Mouse (Mus musculus) liver, embryonic 14.5 days (tissue): ENCODE data around the gene Tle2. TPM values are rescaled to one million over a fixed set of nuclear protein-coding genes. Genes with fewer than 3 reads are reported as not detected.

Experiments used
- ATAC-seq: fragments of 200-750 bp; cut with Nextera tagmentation; 2 replicates; pipeline ENCODE4 v1.8.0; 2017; ENCODE audit warnings: moderate number of reproducible peaks, mild to moderate bottlenecking, moderate library complexity; ENCODE audit not compliant: insufficient read depth
- DNase-seq, 3 experiments: peaks; one replicate each; pipeline ENCODE4 v3.0.0-alpha.2; 2012 to 2013; ENCODE audit warnings: low read depth in 3 of 3, low spot score in 3 of 3
- H3K27ac ChIP-seq: fragments of 300-500 bp; sonication (generic); 2 replicates; pipeline ENCODE4 v1.5.1; 2014; ENCODE audit warnings: moderate library complexity, mild to moderate bottlenecking, control low read depth, inconsistent platforms
- H3K27me3 ChIP-seq: fragments of 300-500 bp; sonication (generic); 2 replicates; pipeline ENCODE4 v1.6.1; 2014; ENCODE audit warnings: mild to moderate bottlenecking, low read length, moderate library complexity; ENCODE audit not compliant: control insufficient read depth, insufficient read depth
- H3K36me3 ChIP-seq: fragments of 300-500 bp; sonication (generic); replicated peaks from 2 replicates; pipeline ENCODE4 v1.6.1; 2014; ENCODE audit warnings: low read depth; ENCODE audit not compliant: control insufficient read depth, insufficient read depth
- H3K4me1 ChIP-seq, 2 experiments: fragments of 200-500 bp in 1 of 2; fragments of 300-500 bp in 1 of 2; sonication (generic) in 1 of 2; replicated peaks; 2 replicates each; pipeline ENCODE4 v1.6.1; 2012 to 2014; ENCODE audit warnings: antibody characterized with exemption in 1 of 2, inconsistent platforms in 1 of 2, low read length in 1 of 2; ENCODE audit not compliant: control insufficient read depth in 2 of 2, insufficient read depth in 2 of 2
- H3K4me2 ChIP-seq: fragments of 300-500 bp; sonication (generic); 2 replicates; pipeline ENCODE4 v1.6.1; 2014; ENCODE audit warnings: low read depth, mild to moderate bottlenecking, control low read depth, moderate library complexity
- H3K4me3 ChIP-seq, 2 experiments: fragments of 200-500 bp in 1 of 2; fragments of 300-500 bp in 1 of 2; sonication (generic) in 1 of 2; 2 replicates each; pipeline ENCODE4 v1.5.1; 2012 to 2014; ENCODE audit warnings: low read depth in 2 of 2, low read length in 2 of 2, mild to moderate bottlenecking in 2 of 2, control low read depth in 1 of 2, inconsistent platforms in 1 of 2, moderate library complexity in 1 of 2; ENCODE audit not compliant: insufficient read depth in 1 of 2
- H3K9ac ChIP-seq: fragments of 300-500 bp; sonication (generic); replicated peaks from 2 replicates; pipeline ENCODE4 v1.6.1; 2014; ENCODE audit warnings: mild to moderate bottlenecking, control low read depth, moderate library complexity
- H3K9me3 ChIP-seq: fragments of 300-500 bp; sonication (generic); 2 replicates; pipeline ENCODE4 v1.6.1; 2016; ENCODE audit warnings: low read length, mixed read lengths; ENCODE audit not compliant: control insufficient read depth
- CTCF ChIP-seq: IDR thresholded peaks from 2 replicates; pipeline ENCODE4 v1.5.1; 2016; ENCODE audit warnings: antibody characterized with exemption, low read depth, control low read depth
- EP300 ChIP-seq: IDR thresholded peaks from 2 replicates; pipeline ENCODE4 v1.6.1; 2016; ENCODE audit warnings: antibody characterized with exemption, low read depth
- WGBS: fragments of 180-500 bp; shearing (Covaris S2); extraction: QIAGEN DNeasy Blood & Tissue Kit; methylation state at CpG from one replicate; pipeline ENCODE4 v1.1.7; 2014; ENCODE audit not compliant: insufficient replicate concordance; 5-methylcytosine and 5-hydroxymethylcytosine counted together
- polyA plus RNA-seq, 2 experiments: library from polyadenylated mRNA; depleted of rRNA in 1 of 2; stranded (reverse) in 1 of 2; unstranded in 1 of 2; fragments of >200 nt; fragmentation: Nextera tagmentation in 1 of 2; extraction: Ambion mirVana in 1 of 2; gene quantifications; 2 replicates each; pipeline versions ENCODE4 v1.2.1 to v1.2.3; 2012 to 2014

Tle2 gene
- polyA plus RNA-seq, 2 experiments, result 0.90 to 5.2 TPM

GRCm38 (mm10) chr10:81626994-81627835, 52.9 kb downstream of the Tle2 start, which contains the start of gene Sirt6:
TSS of gene Sirt6 (minus strand) at chr10:81627797.
- no peaks in the 10 kb centered on the region for H3K36me3 ChIP-seq
- H3K4me1 ChIP-seq, result peaks cover 10 to 18% of the 10 kb centered on the region in 2 experiments
- peak; percentile 92 for ATAC-seq
- H3K4me3 ChIP-seq, result peak within 1 kb of the TSS; percentile 70 to 90
- peak within 1 kb of the TSS; percentile 88 for H3K27ac ChIP-seq
- WGBS, result 3% methylated on average over 40 of the region's 40 CpGs
- TF ChIP-seq CTCF (no peak), EP300 (peak; percentile 69; the same call in 1 of the 2 replicates)
- no peaks in the 10 kb centered on the region for H3K9me3 ChIP-seq
- peak within 1 kb of the TSS; percentile 93 for H3K4me2 ChIP-seq
- peak; percentile 89 to 90 (median 89) for DNase-seq
- H3K27me3 ChIP-seq, result no peaks in the 10 kb centered on the region
- peak within 1 kb of the TSS; percentile 89 for H3K9ac ChIP-seq

- 53% methylated on average over 7 of the region's 7 CpGs for WGBS
- Histone ChIP-seq H3K4me2 (peak overlapping the region; percentile 93), H3K9me3 (no peaks in the 10 kb centered on the region), H3K27ac (peak overlapping the region; percentile 88), H3K27me3 (no peaks in the 10 kb centered on the region), H3K9ac (peak overlapping the region; percentile 89), H3K36me3 (no peaks in the 10 kb centered on the region), H3K4me3 (peak overlapping the region; percentile 70 to 90), H3K4me1 (peaks cover 10 to 18% of the 10 kb centered on the region in 2 experiments)
- TF ChIP-seq CTCF, result no peak
- TF ChIP-seq EP300, result no peak
- ATAC-seq, result peak; percentile 26
- no peak for DNase-seq
Measured at GRCm38 (mm10) chr10:81627836-81628220, 53.5 kb downstream of the Tle2 start.

DNA sequence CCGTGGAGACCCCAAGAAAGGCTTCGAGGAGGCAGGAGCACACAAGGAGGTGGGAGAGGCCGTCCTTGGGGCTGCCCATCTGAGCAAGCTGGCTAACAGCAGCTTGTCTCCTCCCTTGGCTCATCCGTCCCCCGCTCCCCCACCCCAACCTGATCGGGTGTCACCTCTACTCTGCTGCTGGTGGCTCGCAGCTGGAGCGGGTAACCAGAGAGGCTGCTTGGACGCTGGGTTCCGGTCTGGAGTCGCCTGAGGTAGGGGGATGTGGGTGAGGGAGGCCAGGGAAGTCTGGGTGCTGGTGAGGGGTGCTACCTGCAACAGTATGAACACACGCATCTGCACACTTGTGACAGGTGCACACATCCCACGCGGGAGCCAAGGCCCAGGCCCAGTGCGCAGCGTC, 54.0 kb downstream of the Tle2 start, which contains the start of gene Ankrd24:
Gene Ankrd24 (plus strand): TSS at position 151 of the 400 bp plus-strand sequence.
- Histone ChIP-seq H3K27me3 (no peaks in the 10 kb centered on the region), H3K4me1 (peaks cover 10 to 19% of the 10 kb centered on the region in 2 experiments), H3K9me3 (no peaks in the 10 kb centered on the region), H3K4me3 (peak within 1 kb of the TSS; percentile 70 to 90), H3K36me3 (no peaks in the 10 kb centered on the region), H3K27ac (peak within 1 kb of the TSS; percentile 88), H3K9ac (peak within 1 kb of the TSS; percentile 89), H3K4me2 (peak within 1 kb of the TSS; percentile 93)
- DNase-seq (no peak), ATAC-seq (no peak)
- 82% methylated on average over 16 of the region's 16 CpGs for WGBS
- no peak for TF ChIP-seq EP300
- no peak for TF ChIP-seq CTCF

DNA sequence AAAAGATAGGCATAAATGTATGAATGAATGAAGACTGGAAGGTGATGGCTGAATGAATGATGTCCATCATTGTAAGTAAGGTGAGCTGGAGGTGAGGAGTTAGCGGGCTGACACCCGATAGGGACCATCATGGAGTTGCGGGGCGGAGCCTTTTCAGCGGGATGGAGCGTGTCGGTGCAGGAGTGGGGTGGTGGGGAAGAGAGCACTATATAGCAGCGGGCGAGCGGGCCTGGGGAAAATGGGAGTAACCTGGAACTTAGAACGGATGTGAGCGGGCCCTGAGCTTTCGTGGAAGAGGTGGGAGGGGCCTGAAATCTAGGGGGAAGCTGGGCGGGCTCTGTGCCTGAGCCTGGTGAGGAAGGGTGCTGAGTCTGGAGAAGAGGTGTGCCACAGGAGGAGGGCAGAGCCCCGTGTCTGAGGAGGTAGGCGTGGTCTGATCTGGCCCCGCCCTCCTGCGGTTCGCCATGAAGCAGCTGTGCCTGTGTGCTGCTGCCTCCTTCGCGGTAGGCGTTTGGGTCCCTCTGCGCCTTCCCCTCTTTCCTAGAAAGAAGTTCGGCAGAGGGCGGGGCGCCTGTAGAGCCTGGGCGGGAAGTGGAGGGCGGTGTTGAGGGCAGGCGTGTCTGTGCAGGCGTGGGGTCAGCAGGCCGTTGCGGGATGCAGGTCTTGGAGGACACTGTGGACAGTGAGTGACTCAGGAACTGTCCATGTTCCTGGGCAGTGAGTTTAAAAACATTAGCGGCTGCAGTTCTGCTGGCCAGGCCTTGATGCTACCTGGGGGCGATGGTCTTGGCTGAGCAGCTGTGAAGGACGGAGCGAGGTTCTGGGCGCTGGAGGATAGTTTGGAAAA, 59.1 kb downstream of the Tle2 start:
- TF ChIP-seq CTCF (0 out of 2 replicates have a peak, but pooled peaks have one; percentile 9), EP300 (no peak)
- WGBS, result 4% methylated on average over 37 of the region's 37 CpGs
- Histone ChIP-seq H3K9ac (peak overlapping the region; percentile 58), H3K4me1 (peaks cover 6 to 12% of the 10 kb centered on the region in 2 experiments), H3K36me3 (no peaks in the 10 kb centered on the region), H3K4me3 (peak overlapping the region; percentile 20 to 55), H3K27ac (0 out of 2 replicates have a peak overlapping the region, but pooled peaks have one; percentile 6), H3K4me2 (peak overlapping the region; percentile 85), H3K9me3 (no peaks in the 10 kb centered on the region), H3K27me3 (no peaks in the 10 kb centered on the region; the same call in 1 of the 2 replicates)
- peak; percentile 96 for ATAC-seq
- DNase-seq, result peak; percentile 78 to 84 (median 82)
